ENCODE assay signal across 8 mouse cellular contexts in genomic region chr5:114822796-114823688, GRCm38 (mm10). TPM values are rescaled to one million over a fixed set of nuclear protein-coding genes. Genes with fewer than 3 reads are reported as not detected.
A peak's percentile ranks its signal among the peaks of the same experiment; 100 is the strongest.
DNase-seq lines count a peak whose midpoint lies in the region; ATAC-seq and TF ChIP-seq lines count a peak whose summit lies in the region.

Gene 1500011B03Rik, minus strand, starts transcription at chr5:114823468.

- peak; percentile 84 for DNase-seq in CD4-positive helper T cell, adult 2 months (ENCODE audit: low read depth, low spot score)
- peak; percentile 80 for DNase-seq in kidney, postnatal 14 days
- DNase-seq in liver, embryonic 14.5 days (ENCODE audit: low read depth in 3 of 3, low spot score in 3 of 3) = peak in 1 of 3 experiments; percentile 47
- DNase-seq in neural tube, embryonic 10.5 days (ENCODE audit: extremely low spot score, low spot score) = peak; percentile 93

- no peaks in the 10 kb centered on the region for H3K27me3 ChIP-seq in heart, embryonic 14.5 days (ENCODE audit: control insufficient read depth, insufficient read depth, low read length)
- H3K27me3 ChIP-seq in liver, embryonic 14.5 days (ENCODE audit: control insufficient read depth, insufficient read depth, low read length) = no peaks in the 10 kb centered on the region; the same call in 1 of the 2 replicates
- H3K27me3 ChIP-seq in stomach, embryonic 15.5 days (replicated peaks) = no peaks in the 10 kb centered on the region

- TF ChIP-seq EP300 in liver, embryonic 14.5 days (IDR thresholded peaks at IDR 0.05; ENCODE audit: low read depth) = no peak

- H3K4me1 ChIP-seq in brown adipose tissue, adult 24 weeks (ENCODE audit: control insufficient read depth, insufficient read depth, insufficient read length, low read length) = peaks cover 5% of the 10 kb centered on the region; the same call in 1 of the 2 replicates
- H3K4me1 ChIP-seq in heart, embryonic 14.5 days (ENCODE audit: control insufficient read depth in 2 of 2, insufficient read depth in 2 of 2, low read length in 2 of 2) = peaks cover 3 to 5% of the 10 kb centered on the region in 2 experiments; a peak in 1 of 4 replicates
- H3K4me1 ChIP-seq in liver, embryonic 14.5 days (replicated peaks; ENCODE audit: control insufficient read depth in 2 of 2, insufficient read depth in 2 of 2, low read length in 1 of 2) = peaks cover 3 to 8% of the 10 kb centered on the region in 2 experiments; a peak in 3 of 4 replicates
- H3K4me1 ChIP-seq in stomach, embryonic 15.5 days = peaks cover 8% of the 10 kb centered on the region

- 9% methylated on average over 53 of the region's 53 CpGs for WGBS in heart, embryonic 14.5 days
- 8% methylated on average over 53 of the region's 53 CpGs for WGBS in liver, embryonic 14.5 days (ENCODE audit: insufficient replicate concordance)
- WGBS in stomach, embryonic 15.5 days = 9% methylated on average over 53 of the region's 53 CpGs

- ATAC-seq in erythroid progenitor cell, adult 5-6 weeks (replicated peaks; ENCODE audit: low FRiP score, poor library complexity, severe bottlenecking) = peak; percentile 48
- ATAC-seq in heart, embryonic 14.5 days (ENCODE audit: insufficient number of reproducible peaks, insufficient read depth, low FRiP score, low read depth) = peak; percentile 74
- peak; percentile 58 for ATAC-seq in liver, embryonic 14.5 days (ENCODE audit: insufficient read depth)
- ATAC-seq in stomach, embryonic 15.5 days (ENCODE audit: insufficient read depth, low FRiP score, low read depth) = peak; percentile 76

- H3K9me3 ChIP-seq in heart, embryonic 14.5 days (ENCODE audit: control insufficient read depth, low read length) = peaks cover 5% of the 10 kb centered on the region; the same call in 1 of the 2 replicates
- no peaks in the 10 kb centered on the region for H3K9me3 ChIP-seq in liver, embryonic 14.5 days (ENCODE audit: control insufficient read depth, low read length)
- no peaks in the 10 kb centered on the region for H3K9me3 ChIP-seq in stomach, embryonic 15.5 days

- peak within 1 kb of the TSS; percentile 74 for H3K9ac ChIP-seq in heart, embryonic 14.5 days (ENCODE audit: low read length)
- H3K9ac ChIP-seq in liver, embryonic 14.5 days (replicated peaks) = peak within 1 kb of the TSS; percentile 61
- H3K9ac ChIP-seq in stomach, embryonic 15.5 days = peak within 1 kb of the TSS; percentile 63; the same call in 1 of the 2 replicates

- 0 out of 2 replicates have a peak, but pooled peaks cover 3% of the 10 kb centered on the region for H3K36me3 ChIP-seq in heart, embryonic 14.5 days (ENCODE audit: control insufficient read depth, insufficient read depth, low read length)
- H3K36me3 ChIP-seq in liver, embryonic 14.5 days (replicated peaks; ENCODE audit: control insufficient read depth, insufficient read depth, low read depth) = no peaks in the 10 kb centered on the region
- peaks cover 3% of the 10 kb centered on the region; the same call in 1 of the 2 replicates for H3K36me3 ChIP-seq in stomach, embryonic 15.5 days

- peak within 1 kb of the TSS; percentile 74 for H3K4me2 ChIP-seq in heart, embryonic 14.5 days (ENCODE audit: low read length)
- H3K4me2 ChIP-seq in liver, embryonic 14.5 days (ENCODE audit: low read depth) = peak within 1 kb of the TSS; percentile 88
- peak within 1 kb of the TSS; percentile 81 for H3K4me2 ChIP-seq in stomach, embryonic 15.5 days

- H3K4me3 ChIP-seq in brown adipose tissue, adult 24 weeks (ENCODE audit: insufficient read depth, low read depth, low read length) = peak within 1 kb of the TSS; percentile 58
- H3K4me3 ChIP-seq in heart, embryonic 14.5 days (ENCODE audit: control insufficient read depth in 1 of 2, insufficient read depth in 1 of 2, low read depth in 1 of 2, low read length in 2 of 2) = peak within 1 kb of the TSS; percentile 65 to 72
- peak within 1 kb of the TSS; percentile 81 for H3K4me3 ChIP-seq in liver, embryonic 14.5 days (ENCODE audit: insufficient read depth in 1 of 2, low read depth in 2 of 2, low read length in 2 of 2)
- peak within 1 kb of the TSS; percentile 70 for H3K4me3 ChIP-seq in stomach, embryonic 15.5 days (replicated peaks)

- 0 out of 2 replicates have a peak, but pooled peaks have one; percentile 11 for TF ChIP-seq CTCF in liver, embryonic 14.5 days (IDR thresholded peaks at IDR 0.05; ENCODE audit: low read depth)

- H3K27ac ChIP-seq in brown adipose tissue, adult 24 weeks (replicated peaks; ENCODE audit: low read depth, low read length) = no peak within 1 kb of the TSS
- H3K27ac ChIP-seq in heart, embryonic 14.5 days (replicated peaks in 1 of 2; ENCODE audit: control insufficient read depth in 1 of 2, insufficient read depth in 1 of 2, low read depth in 2 of 2, low read length in 2 of 2) = 0 out of 4 replicates have a peak within 1 kb of the TSS, but pooled peaks of 1 of the 2 experiments have one; percentile 3
- no peak within 1 kb of the TSS for H3K27ac ChIP-seq in liver, embryonic 14.5 days
- H3K27ac ChIP-seq in stomach, embryonic 15.5 days = peak within 1 kb of the TSS; percentile 77

RNA-seq across cellular contexts. Expression of gene 1500011B03Rik, which starts in this region (rescaled TPM):
- polyA plus RNA-seq in brown adipose tissue, adult 24 weeks (2012; ENCODE audit: insufficient read depth, insufficient read length, missing spikeins) = 2.1 and 5.5 TPM in 2 replicates
- total RNA-seq in erythroid progenitor cell, adult 5-6 weeks (2015; ENCODE audit: low replicate concordance) = 11.7 and 11.9 TPM in 2 replicates
- 14.5 TPM in 1 of 2 replicates, not detected in the other for total RNA-seq in erythroid progenitor cell, adult 5-6 weeks (2017; ENCODE audit: low replicate concordance)
- 52.5 and 58.7 TPM in 2 replicates for polyA plus RNA-seq in heart, embryonic 14.5 days (2014; fragmentation: Nextera tagmentation; extraction: Ambion mirVana)
- polyA plus RNA-seq in liver, embryonic 14.5 days (2012; rRNA removed) = 15.5 and 17.5 TPM in 2 replicates
- 31.9 and 36.0 TPM in 2 replicates for polyA plus RNA-seq in liver, embryonic 14.5 days (2014; fragmentation: Nextera tagmentation; extraction: Ambion mirVana)
- polyA plus RNA-seq in stomach, embryonic 15.5 days (2015; fragmentation: Nextera tagmentation; extraction: Ambion mirVana) = 78.6 and 82.0 TPM in 2 replicates
